Mouse (Mus musculus) liver, embryonic 11.5 days (tissue): ENCODE data around the gene Zbtb45. TPM values are rescaled to one million over a fixed set of nuclear protein-coding genes. Genes with fewer than 3 reads are reported as not detected.
A peak's percentile ranks its signal among the peaks of the same experiment; 100 is the strongest.

ENCODE experiments used
- ATAC-seq: fragments of 200-750 bp; cut with Nextera tagmentation; replicated peaks from 2 replicates; pipeline ENCODE4 v1.8.0; 2017; ENCODE audit warnings: moderate number of reproducible peaks, mild to moderate bottlenecking, moderate TSS enrichment, moderate library complexity; ENCODE audit not compliant: low FRiP score
- DNase-seq: peaks from one replicate; pipeline ENCODE4 v3.0.0-alpha.2; 2017; ENCODE audit warnings: low spot score
- H3K27ac ChIP-seq: fragments of 300-500 bp; sonication (generic); 2 replicates; pipeline ENCODE4 v1.5.1; 2014; ENCODE audit warnings: mild to moderate bottlenecking, low read depth, low read length, control low read depth
- H3K27me3 ChIP-seq: fragments of 300-500 bp; sonication (generic); replicated peaks from 2 replicates; pipeline ENCODE4 v1.6.1; 2014; ENCODE audit warnings: low read length, mixed read lengths; ENCODE audit not compliant: control insufficient read depth, insufficient read depth
- H3K36me3 ChIP-seq: fragments of 300-500 bp; sonication (generic); 2 replicates; pipeline ENCODE4 v1.6.1; 2014; ENCODE audit warnings: mild to moderate bottlenecking, low read length, moderate library complexity, mixed read lengths; ENCODE audit not compliant: control insufficient read depth, insufficient read depth
- H3K4me1 ChIP-seq: fragments of 300-500 bp; sonication (generic); replicated peaks from 2 replicates; pipeline ENCODE4 v1.6.1; 2014; ENCODE audit warnings: low read length, mixed read lengths; ENCODE audit not compliant: control insufficient read depth, insufficient read depth
- H3K4me2 ChIP-seq: fragments of 300-500 bp; sonication (generic); 2 replicates; pipeline ENCODE4 v1.6.1; 2014; ENCODE audit warnings: mild to moderate bottlenecking, control low read depth, moderate library complexity
- H3K4me3 ChIP-seq: fragments of 300-500 bp; sonication (generic); 2 replicates; pipeline ENCODE4 v1.5.1; 2014; ENCODE audit warnings: low read depth, low read length, control low read depth
- H3K9ac ChIP-seq: fragments of 300-500 bp; sonication (generic); 2 replicates; pipeline ENCODE4 v1.6.1; 2014; ENCODE audit warnings: low read depth, low read length, control low read depth
- H3K9me3 ChIP-seq: fragments of 300-500 bp; sonication (generic); 2 replicates; pipeline ENCODE4 v1.6.1; 2016; ENCODE audit warnings: low read length, inconsistent platforms, mixed read lengths; ENCODE audit not compliant: control insufficient read depth
- WGBS: fragments of 180-500 bp; shearing (Covaris S2); extraction: QIAGEN DNeasy Blood & Tissue Kit; methylation state at CpG from one replicate; pipeline ENCODE4 v1.1.7; 2014; 5-methylcytosine and 5-hydroxymethylcytosine counted together
- polyA plus RNA-seq: library from polyadenylated mRNA; unstranded; fragments of >200 nt; fragmentation: Nextera tagmentation; extraction: Ambion mirVana; gene quantifications from 2 replicates; pipeline ENCODE4 v1.2.1, GENCODE M21; 2014

The Zbtb45 gene
- polyA plus RNA-seq, 1 experiment from 2014 or later = 27.9 TPM

DNA sequence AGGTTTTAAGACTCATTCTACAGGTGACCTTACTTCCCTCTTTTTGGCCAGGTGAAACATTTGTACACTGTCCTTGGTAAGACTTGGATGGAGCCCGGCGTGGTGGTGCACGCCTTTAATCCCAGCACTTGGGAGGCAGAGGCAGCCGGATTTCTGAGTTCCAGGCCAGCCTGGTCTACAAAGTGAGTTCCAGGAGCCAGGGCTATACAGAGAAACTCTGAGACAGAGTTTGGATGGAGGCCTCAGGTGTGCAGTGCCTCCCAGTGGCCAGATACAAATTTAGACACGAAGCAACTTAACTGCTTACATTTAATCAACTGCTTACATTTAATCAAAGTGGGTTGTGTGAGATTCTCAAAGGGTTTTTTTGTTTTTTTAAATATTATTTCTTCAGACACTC lies 21.2 kb upstream of the Zbtb45 start:
- ATAC-seq (no peak), DNase-seq (no peak)
- no peak overlapping the region for H3K27ac ChIP-seq
- H3K9me3 ChIP-seq = no peaks in the 10 kb centered on the region
- H3K36me3 ChIP-seq = peaks cover 73% of the 10 kb centered on the region
- H3K4me1 ChIP-seq = peaks cover 22% of the 10 kb centered on the region
- 83% methylated on average over 5 of the region's 5 CpGs for whole genome bisulfite sequencing
- no peak overlapping the region for H3K9ac ChIP-seq
- H3K4me3 ChIP-seq = no peak overlapping the region
- H3K27me3 ChIP-seq = no peaks in the 10 kb centered on the region
- H3K4me2 ChIP-seq = no peak overlapping the region

DNA sequence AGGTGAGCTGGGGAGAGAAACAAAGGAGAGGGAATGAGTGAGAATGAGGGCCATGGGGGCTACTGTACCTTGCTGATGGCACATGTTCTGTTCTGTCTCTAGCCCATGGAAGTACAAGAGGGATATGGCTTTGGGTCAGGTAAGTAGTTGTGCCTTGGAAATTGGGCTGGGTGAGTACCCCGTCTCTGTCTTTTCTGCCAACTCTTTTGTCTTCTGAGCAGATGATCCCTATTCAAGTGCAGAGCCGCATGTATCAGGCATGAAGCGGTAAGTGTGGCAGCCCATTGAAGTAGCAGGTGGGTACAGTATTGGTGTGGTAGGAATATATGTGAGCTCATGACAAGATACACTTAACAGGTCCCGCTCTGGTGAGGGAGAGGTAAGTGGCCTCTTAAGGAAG lies 19.2 kb upstream of the Zbtb45 start:
- H3K4me2 ChIP-seq = no peak overlapping the region
- WGBS = 97% methylated on average over 4 of the region's 4 CpGs
- no peaks in the 10 kb centered on the region for H3K27me3 ChIP-seq
- ATAC-seq (no peak), DNase-seq (no peak)
- no peak overlapping the region; the same call in 1 of the 2 replicates for H3K4me3 ChIP-seq
- no peaks in the 10 kb centered on the region for H3K9me3 ChIP-seq
- H3K4me1 ChIP-seq = peaks cover 22% of the 10 kb centered on the region
- H3K27ac ChIP-seq = no peak overlapping the region
- no peak overlapping the region for H3K9ac ChIP-seq
- H3K36me3 ChIP-seq = peaks cover 70% of the 10 kb centered on the region

GRCm38 (mm10) chr7:13025511-13026112 lies 15.8 kb upstream of the Zbtb45 start:
- H3K27ac ChIP-seq = peak overlapping the region; percentile 100
- no peak for ATAC-seq
- peaks cover 53% of the 10 kb centered on the region for H3K36me3 ChIP-seq
- DNase-seq = no peak
- peaks cover 26% of the 10 kb centered on the region for H3K4me1 ChIP-seq
- H3K9me3 ChIP-seq = no peaks in the 10 kb centered on the region
- peak overlapping the region; percentile 100 for H3K4me2 ChIP-seq
- no peaks in the 10 kb centered on the region for H3K27me3 ChIP-seq
- H3K4me3 ChIP-seq = peak overlapping the region; percentile 98
- WGBS = 32% methylated on average over 4 of the region's 4 CpGs
- peak overlapping the region; percentile 99 for H3K9ac ChIP-seq

DNA sequence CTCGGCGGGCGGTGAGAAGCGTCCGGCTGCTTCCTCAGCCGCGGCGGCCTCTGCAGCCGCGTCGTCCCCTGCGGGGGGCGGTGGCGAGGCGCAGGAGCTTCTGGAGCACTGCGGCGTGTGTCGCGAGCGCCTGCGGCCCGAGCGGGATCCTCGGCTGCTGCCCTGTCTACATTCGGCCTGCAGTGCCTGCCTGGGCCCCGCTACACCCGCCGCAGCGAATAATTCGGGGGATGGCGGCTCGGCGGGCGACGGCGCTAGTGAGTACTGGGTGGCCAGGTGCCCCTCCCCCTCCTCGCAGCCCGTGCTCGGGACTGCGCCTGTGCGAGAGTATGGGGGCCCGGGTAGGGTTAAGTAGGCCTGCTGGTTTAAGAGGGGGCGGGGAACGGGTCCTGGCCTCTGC lies 15.0 kb upstream of the Zbtb45 start:
- H3K36me3 ChIP-seq = peaks cover 45% of the 10 kb centered on the region
- peak; percentile 67 for ATAC-seq
- H3K27me3 ChIP-seq = no peaks in the 10 kb centered on the region
- peak overlapping the region; percentile 98 for H3K4me3 ChIP-seq
- peak; percentile 76 for DNase-seq
- H3K9me3 ChIP-seq = no peaks in the 10 kb centered on the region
- H3K4me2 ChIP-seq = peak overlapping the region; percentile 100
- H3K4me1 ChIP-seq = peaks cover 26% of the 10 kb centered on the region
- under 1% methylated on average over 37 of the region's 44 CpGs for WGBS
- peak overlapping the region; percentile 99 for H3K9ac ChIP-seq
- peak overlapping the region; percentile 100 for H3K27ac ChIP-seq

- DNase-seq (peak; percentile 94), ATAC-seq (peak; percentile 81)
- H3K9me3 ChIP-seq = no peaks in the 10 kb centered on the region
- H3K4me2 ChIP-seq = peak overlapping the region; percentile 100
- peaks cover 26% of the 10 kb centered on the region for H3K4me1 ChIP-seq
- peak overlapping the region; percentile 100 for H3K27ac ChIP-seq
- H3K36me3 ChIP-seq = peaks cover 38% of the 10 kb centered on the region
- WGBS = under 1% methylated on average over 87 of the region's 95 CpGs
- peak overlapping the region; percentile 99 for H3K9ac ChIP-seq
- no peaks in the 10 kb centered on the region for H3K27me3 ChIP-seq
- peak overlapping the region; percentile 98 for H3K4me3 ChIP-seq
These were observed 14.3 kb upstream of the Zbtb45 start for GRCm38 (mm10) chr7:13023928-13024731.

GRCm38 (mm10) chr7:13022773-13023535 lies 13.1 kb upstream of the Zbtb45 start:
- DNase-seq = peak; percentile 87
- Histone ChIP-seq H3K27ac (peak overlapping the region; percentile 100), H3K27me3 (no peaks in the 10 kb centered on the region), H3K4me3 (peak overlapping the region; percentile 98), H3K9ac (peak overlapping the region; percentile 99), H3K9me3 (no peaks in the 10 kb centered on the region), H3K36me3 (peaks cover 27% of the 10 kb centered on the region), H3K4me1 (peaks cover 26% of the 10 kb centered on the region), H3K4me2 (peak overlapping the region; percentile 100)
- 5% methylated on average over 31 of the region's 31 CpGs for WGBS
- ATAC-seq = peak; percentile 64

- DNase-seq = no peak
These were observed 5.4 kb upstream of the Zbtb45 start for GRCm38 (mm10) chr7:13015217-13015616.

GRCm38 (mm10) chr7:13014275-13014839 lies 4.5 kb upstream of the Zbtb45 start:
- no peak for DNase-seq
- H3K4me1 ChIP-seq = 0 out of 2 replicates have a peak, but pooled peaks cover 2% of the 10 kb centered on the region
- no peak overlapping the region for H3K4me3 ChIP-seq
- ATAC-seq = no peak
- H3K9ac ChIP-seq = no peak overlapping the region
- H3K36me3 ChIP-seq = no peaks in the 10 kb centered on the region
- H3K4me2 ChIP-seq = no peak overlapping the region
- H3K9me3 ChIP-seq = no peaks in the 10 kb centered on the region
- no peak overlapping the region for H3K27ac ChIP-seq
- WGBS = 48% methylated on average over 6 of the region's 6 CpGs
- no peaks in the 10 kb centered on the region for H3K27me3 ChIP-seq

More at GRCm38 (mm10) chr7:13015217-13015616, 5.4 kb upstream of the Zbtb45 start:
- Histone ChIP-seq H3K9ac (no peak overlapping the region), H3K9me3 (no peaks in the 10 kb centered on the region), H3K4me1 (0 out of 2 replicates have a peak, but pooled peaks cover 2% of the 10 kb centered on the region), H3K4me3 (no peak overlapping the region), H3K36me3 (no peaks in the 10 kb centered on the region), H3K27me3 (no peaks in the 10 kb centered on the region), H3K4me2 (no peak overlapping the region), H3K27ac (no peak overlapping the region)
- 76% methylated on average over 1 of the region's 1 CpGs for WGBS
- no peak for ATAC-seq
